Mouse (Mus musculus) ES-Bruce4 (cell line): Measurements from ENCODE around the gene Herc3. TPM values are rescaled to one million over a fixed set of nuclear protein-coding genes. Genes with fewer than 3 reads are reported as not detected.

Experiments used
- H3K27ac ChIP-seq: 2 replicates; pipeline ENCODE4 v1.5.1; 2012; ENCODE audit warnings: low read length, inconsistent platforms; ENCODE audit not compliant: insufficient read depth
- H3K27me3 ChIP-seq: 2 replicates; pipeline ENCODE4 v1.6.1; 2012; ENCODE audit warnings: mild to moderate bottlenecking, low read length, inconsistent platforms; ENCODE audit not compliant: control insufficient read depth, poor library complexity, insufficient read depth, severe bottlenecking
- H3K36me3 ChIP-seq: 2 replicates; pipeline ENCODE4 v1.6.1; 2012; ENCODE audit warnings: inconsistent platforms, mild to moderate bottlenecking, low read length, moderate library complexity; ENCODE audit not compliant: control insufficient read depth, poor library complexity, insufficient read depth, severe bottlenecking
- H3K4me1 ChIP-seq: one replicate; pipeline ENCODE4 v1.8.1; 2011; ENCODE audit warnings: low read length; ENCODE audit not compliant: control insufficient read depth, insufficient read depth
- H3K4me3 ChIP-seq: 2 replicates; pipeline ENCODE4 v1.5.1; 2011; ENCODE audit warnings: low read depth, mild to moderate bottlenecking, low read length
- H3K9ac ChIP-seq: 2 replicates; pipeline ENCODE4 v1.6.1; 2012; ENCODE audit warnings: low read depth, mild to moderate bottlenecking, inconsistent platforms; ENCODE audit not compliant: poor library complexity, severe bottlenecking
- H3K9me3 ChIP-seq: replicated peaks from 2 replicates; pipeline ENCODE4 v1.6.1; 2012; ENCODE audit warnings: mild to moderate bottlenecking, low read length, inconsistent platforms; ENCODE audit not compliant: control insufficient read depth, poor library complexity, insufficient read depth, severe bottlenecking
- CTCF ChIP-seq: IDR thresholded peaks from one replicate; pipeline ENCODE4 v1.8.1; 2011; ENCODE audit warnings: low read depth, low read length
- EP300 ChIP-seq: IDR thresholded peaks from 2 replicates; pipeline ENCODE4 v1.6.1; 2011; ENCODE audit warnings: low read depth, low read length; ENCODE audit not compliant: insufficient read depth
- POLR2A ChIP-seq: IDR thresholded peaks from one replicate; pipeline ENCODE4 v1.8.1; 2011; ENCODE audit warnings: low read length; ENCODE audit not compliant: insufficient read depth
- polyA plus RNA-seq: library from polyadenylated mRNA; stranded (reverse); fragments of >200 nt; gene quantifications from 2 replicates; pipeline ENCODE4 v1.2.4, GENCODE M21; 2011; ENCODE audit warnings: low read depth; ENCODE audit not compliant: missing spikeins, insufficient read depth, insufficient read length

The Herc3 gene
- polyA plus RNA-seq, 1 experiment, result 34.5 TPM

GRCm38 (mm10) chr6:58882271-58882670 is 51.0 kb downstream of the Herc3 start:
- no peaks in the 10 kb centered on the region for H3K4me1 ChIP-seq
- no peak overlapping the region for H3K27ac ChIP-seq
- no peaks in the 10 kb centered on the region for H3K27me3 ChIP-seq
- H3K4me3 ChIP-seq, result no peak overlapping the region
- TF ChIP-seq EP300, result no peak
- TF ChIP-seq CTCF, result no peak
- no peak for TF ChIP-seq POLR2A
- no peaks in the 10 kb centered on the region; the same call in 1 of the 2 replicates for H3K36me3 ChIP-seq
- no peaks in the 10 kb centered on the region for H3K9me3 ChIP-seq
- H3K9ac ChIP-seq, result no peak overlapping the region

GRCm38 (mm10) chr6:58889917-58890316 is 58.7 kb downstream of the Herc3 start:
- H3K4me3 ChIP-seq, result no peak overlapping the region
- H3K36me3 ChIP-seq, result no peaks in the 10 kb centered on the region; the same call in 1 of the 2 replicates
- H3K27ac ChIP-seq, result no peak overlapping the region
- H3K9me3 ChIP-seq, result no peaks in the 10 kb centered on the region
- H3K27me3 ChIP-seq, result no peaks in the 10 kb centered on the region
- no peak overlapping the region for H3K9ac ChIP-seq
- TF ChIP-seq CTCF (no peak), POLR2A (no peak), EP300 (no peak)
- H3K4me1 ChIP-seq, result no peaks in the 10 kb centered on the region

GRCm38 (mm10) chr6:58893307-58893706 is 62.0 kb downstream of the Herc3 start:
- Histone ChIP-seq H3K27me3 (no peaks in the 10 kb centered on the region), H3K36me3 (no peaks in the 10 kb centered on the region; the same call in 1 of the 2 replicates), H3K9ac (no peak overlapping the region), H3K27ac (no peak overlapping the region), H3K4me1 (no peaks in the 10 kb centered on the region), H3K4me3 (no peak overlapping the region), H3K9me3 (no peaks in the 10 kb centered on the region)
- TF ChIP-seq POLR2A (no peak), EP300 (no peak), CTCF (no peak)

- TF ChIP-seq CTCF (no peak), EP300 (no peak), POLR2A (no peak)
- Histone ChIP-seq H3K27me3 (no peaks in the 10 kb centered on the region), H3K9me3 (no peaks in the 10 kb centered on the region), H3K36me3 (no peaks in the 10 kb centered on the region; the same call in 1 of the 2 replicates), H3K9ac (no peak overlapping the region), H3K4me1 (no peaks in the 10 kb centered on the region), H3K27ac (no peak overlapping the region), H3K4me3 (no peak overlapping the region)
Measured at GRCm38 (mm10) chr6:58894994-58895393, 63.7 kb downstream of the Herc3 start.

DNA sequence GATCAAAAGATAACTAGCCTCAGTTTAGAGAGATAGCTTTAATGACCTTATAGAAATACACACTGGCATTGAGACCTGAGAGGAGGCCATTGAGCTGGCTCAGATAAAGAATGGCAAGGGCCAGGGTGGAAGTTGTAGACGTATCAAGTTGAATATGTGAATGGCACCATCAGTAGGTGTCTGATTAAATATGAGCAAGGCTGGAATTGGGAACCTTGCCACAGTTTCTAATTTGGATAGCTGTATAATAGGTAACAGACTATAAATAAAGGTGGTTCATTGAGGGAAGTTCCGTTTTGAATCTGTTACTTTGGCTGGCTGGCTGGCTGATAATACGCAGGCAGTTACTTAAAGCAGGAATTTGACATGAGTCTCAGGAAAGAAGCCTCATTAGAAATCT is 65.4 kb downstream of the Herc3 start:
- no peak overlapping the region for H3K4me3 ChIP-seq
- no peaks in the 10 kb centered on the region for H3K9me3 ChIP-seq
- no peaks in the 10 kb centered on the region for H3K27me3 ChIP-seq
- no peak overlapping the region for H3K9ac ChIP-seq
- no peaks in the 10 kb centered on the region; the same call in 1 of the 2 replicates for H3K36me3 ChIP-seq
- H3K27ac ChIP-seq, result no peak overlapping the region
- TF ChIP-seq CTCF (no peak), EP300 (no peak), POLR2A (no peak)
- no peaks in the 10 kb centered on the region for H3K4me1 ChIP-seq

DNA sequence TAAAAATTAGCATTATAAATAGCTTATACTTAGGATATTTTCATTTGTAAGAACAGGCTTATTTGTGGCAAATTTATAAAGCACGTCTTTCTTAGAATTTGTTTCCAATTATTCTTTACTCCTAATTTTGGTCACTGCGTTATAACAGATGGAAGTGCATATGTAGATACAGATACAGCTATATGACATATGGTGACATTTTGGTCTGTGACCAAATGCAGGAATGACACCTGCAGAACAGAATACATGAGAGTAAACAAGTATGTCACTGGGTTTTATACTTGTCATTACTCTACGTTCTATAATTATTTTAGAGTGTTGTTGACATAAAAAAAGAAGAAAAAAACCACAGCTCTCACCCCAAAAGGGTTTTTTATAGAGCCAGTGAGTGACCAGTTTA is 67.8 kb downstream of the Herc3 start:
- Histone ChIP-seq H3K4me1 (no peaks in the 10 kb centered on the region), H3K4me3 (no peak overlapping the region), H3K27me3 (no peaks in the 10 kb centered on the region), H3K36me3 (no peaks in the 10 kb centered on the region; the same call in 1 of the 2 replicates), H3K9ac (no peak overlapping the region), H3K27ac (no peak overlapping the region), H3K9me3 (no peaks in the 10 kb centered on the region)
- TF ChIP-seq POLR2A, result no peak
- no peak for TF ChIP-seq CTCF
